Mouse (Mus musculus) spleen, adult 18-20 months (tissue): ENCODE results near the gene Gm3435.
"Not testable (repeated sequence)": the region's sequence is repeated elsewhere in the genome, so short reads cannot be mapped to it uniquely, and the experiment has no call there.

Source experiments
- DNase-seq, 2 experiments: peaks; one replicate each; pipeline ENCODE4 v3.0.0; 2022; ENCODE audit warnings: mixed read lengths in 2 of 2

Gm3435 gene

GRCm38 (mm10) chr17:15041175-15041729 lies 31.3 kb downstream of the Gm3435 start, which contains the start of the genes Ermard, Tcte3 and Gm3448:
Gene Ermard (plus strand): TSS chr17:15041208.
Gene Tcte3 (minus strand): TSS chr17:15041488.
Gene Gm3448 (minus strand): TSS chr17:15041537.
- DNase-seq = peak; percentile 32 to 44

GRCm38 (mm10) chr17:15050338-15050737 lies 40.4 kb downstream of the Gm3435 start:
- DNase-seq = not testable (repeated sequence)

- not testable (repeated sequence) for DNase-seq
Observed at GRCm38 (mm10) chr17:15052766-15053165, 42.8 kb downstream of the Gm3435 start.

- DNase-seq = not testable (repeated sequence)
Observed at GRCm38 (mm10) chr17:15053183-15053828, 43.3 kb downstream of the Gm3435 start.

- not testable (repeated sequence) for DNase-seq
Observed at GRCm38 (mm10) chr17:15053829-15054200, 43.8 kb downstream of the Gm3435 start.

- DNase-seq = no peak
Observed at GRCm38 (mm10) chr17:15055925-15056324, 45.9 kb downstream of the Gm3435 start.

- no peak for DNase-seq
Observed at GRCm38 (mm10) chr17:15058161-15058591, 48.2 kb downstream of the Gm3435 start.

- no peak for DNase-seq
Observed at GRCm38 (mm10) chr17:15059646-15060045, 49.7 kb downstream of the Gm3435 start.

- no peak for DNase-seq
Observed at GRCm38 (mm10) chr17:15060356-15060755, 50.4 kb downstream of the Gm3435 start.

GRCm38 (mm10) chr17:15065391-15066024 lies 55.5 kb downstream of the Gm3435 start:
- DNase-seq = peak in 1 of 2 experiments; percentile 20

- DNase-seq = no peak
Observed at GRCm38 (mm10) chr17:15066066-15066465, 56.1 kb downstream of the Gm3435 start.

GRCm38 (mm10) chr17:15066911-15067310 lies 56.9 kb downstream of the Gm3435 start:
- DNase-seq = no peak

GRCm38 (mm10) chr17:15068040-15068792 lies 58.2 kb downstream of the Gm3435 start:
- no peak for DNase-seq

- no peak for DNase-seq
Observed at GRCm38 (mm10) chr17:15069124-15069523, 59.1 kb downstream of the Gm3435 start.
